Mouse (Mus musculus) ES-Bruce4 (cell line): ENCODE results near the gene Atxn1. TPM values are rescaled to one million over a fixed set of nuclear protein-coding genes. Genes with fewer than 3 reads are reported as not detected.

Experiments used
- H3K27ac ChIP-seq: 2 replicates; pipeline ENCODE4 v1.5.1; 2012; ENCODE audit warnings: low read length, inconsistent platforms; ENCODE audit not compliant: insufficient read depth
- H3K27me3 ChIP-seq: 2 replicates; pipeline ENCODE4 v1.6.1; 2012; ENCODE audit warnings: mild to moderate bottlenecking, low read length, inconsistent platforms; ENCODE audit not compliant: control insufficient read depth, poor library complexity, insufficient read depth, severe bottlenecking
- H3K36me3 ChIP-seq: 2 replicates; pipeline ENCODE4 v1.6.1; 2012; ENCODE audit warnings: inconsistent platforms, mild to moderate bottlenecking, low read length, moderate library complexity; ENCODE audit not compliant: control insufficient read depth, poor library complexity, insufficient read depth, severe bottlenecking
- H3K4me1 ChIP-seq: one replicate; pipeline ENCODE4 v1.8.1; 2011; ENCODE audit warnings: low read length; ENCODE audit not compliant: control insufficient read depth, insufficient read depth
- H3K4me3 ChIP-seq: 2 replicates; pipeline ENCODE4 v1.5.1; 2011; ENCODE audit warnings: low read depth, mild to moderate bottlenecking, low read length
- H3K9ac ChIP-seq: 2 replicates; pipeline ENCODE4 v1.6.1; 2012; ENCODE audit warnings: low read depth, mild to moderate bottlenecking, inconsistent platforms; ENCODE audit not compliant: poor library complexity, severe bottlenecking
- H3K9me3 ChIP-seq: replicated peaks from 2 replicates; pipeline ENCODE4 v1.6.1; 2012; ENCODE audit warnings: mild to moderate bottlenecking, low read length, inconsistent platforms; ENCODE audit not compliant: control insufficient read depth, poor library complexity, insufficient read depth, severe bottlenecking
- CTCF ChIP-seq: IDR thresholded peaks from one replicate; pipeline ENCODE4 v1.8.1; 2011; ENCODE audit warnings: low read depth, low read length
- EP300 ChIP-seq: IDR thresholded peaks from 2 replicates; pipeline ENCODE4 v1.6.1; 2011; ENCODE audit warnings: low read depth, low read length; ENCODE audit not compliant: insufficient read depth
- POLR2A ChIP-seq: IDR thresholded peaks from one replicate; pipeline ENCODE4 v1.8.1; 2011; ENCODE audit warnings: low read length; ENCODE audit not compliant: insufficient read depth
- polyA plus RNA-seq: library from polyadenylated mRNA; stranded (reverse); fragments of >200 nt; gene quantifications from 2 replicates; pipeline ENCODE4 v1.2.4, GENCODE M21; 2011; ENCODE audit warnings: low read depth; ENCODE audit not compliant: missing spikeins, insufficient read depth, insufficient read length

Atxn1 gene
- polyA plus RNA-seq, 1 experiment: 10.1 TPM

GRCm38 (mm10) chr13:45960311-45960965 is 4.4 kb downstream of the Atxn1 start:
- no peak overlapping the region for H3K27ac ChIP-seq
- H3K4me3 ChIP-seq: no peak overlapping the region
- peaks cover 17% of the 10 kb centered on the region for H3K27me3 ChIP-seq
- no peaks in the 10 kb centered on the region for H3K36me3 ChIP-seq
- no peaks in the 10 kb centered on the region for H3K4me1 ChIP-seq
- TF ChIP-seq EP300 (no peak), CTCF (no peak), POLR2A (no peak)
- no peaks in the 10 kb centered on the region for H3K9me3 ChIP-seq
- H3K9ac ChIP-seq: no peak overlapping the region

- Histone ChIP-seq H3K36me3 (no peaks in the 10 kb centered on the region), H3K4me3 (no peak overlapping the region), H3K4me1 (no peaks in the 10 kb centered on the region), H3K27me3 (peaks cover 9% of the 10 kb centered on the region), H3K9me3 (no peaks in the 10 kb centered on the region), H3K27ac (no peak overlapping the region), H3K9ac (no peak overlapping the region)
- no peak for TF ChIP-seq CTCF
- TF ChIP-seq POLR2A: no peak
- TF ChIP-seq EP300: no peak
These were observed 6.5 kb downstream of the Atxn1 start for GRCm38 (mm10) chr13:45958306-45958705.

- H3K36me3 ChIP-seq: no peaks in the 10 kb centered on the region
- peaks cover 6% of the 10 kb centered on the region; the same call in 1 of the 2 replicates for H3K27me3 ChIP-seq
- H3K27ac ChIP-seq: no peak overlapping the region
- no peaks in the 10 kb centered on the region for H3K4me1 ChIP-seq
- H3K9me3 ChIP-seq: no peaks in the 10 kb centered on the region
- TF ChIP-seq CTCF (no peak), POLR2A (no peak), EP300 (no peak)
- no peak overlapping the region for H3K4me3 ChIP-seq
- no peak overlapping the region for H3K9ac ChIP-seq
These were observed 7.2 kb downstream of the Atxn1 start for GRCm38 (mm10) chr13:45957629-45958028.

- Histone ChIP-seq H3K36me3 (no peaks in the 10 kb centered on the region), H3K4me1 (no peaks in the 10 kb centered on the region), H3K9me3 (no peaks in the 10 kb centered on the region), H3K9ac (no peak overlapping the region), H3K4me3 (no peak overlapping the region), H3K27ac (no peak overlapping the region), H3K27me3 (no peaks in the 10 kb centered on the region)
- no peak for TF ChIP-seq EP300
- TF ChIP-seq POLR2A: no peak
- no peak for TF ChIP-seq CTCF
These were observed 8.5 kb downstream of the Atxn1 start for GRCm38 (mm10) chr13:45956287-45956686.

- H3K9ac ChIP-seq: no peak overlapping the region
- no peak overlapping the region for H3K4me3 ChIP-seq
- no peaks in the 10 kb centered on the region for H3K27me3 ChIP-seq
- no peak overlapping the region for H3K27ac ChIP-seq
- TF ChIP-seq EP300 (no peak), CTCF (no peak), POLR2A (no peak)
- no peaks in the 10 kb centered on the region for H3K9me3 ChIP-seq
- H3K36me3 ChIP-seq: no peaks in the 10 kb centered on the region
- H3K4me1 ChIP-seq: no peaks in the 10 kb centered on the region
These were observed 9.3 kb downstream of the Atxn1 start for GRCm38 (mm10) chr13:45955370-45956055.

- Histone ChIP-seq H3K27ac (no peak overlapping the region), H3K9ac (no peak overlapping the region), H3K27me3 (no peaks in the 10 kb centered on the region)
These were observed 11.7 kb downstream of the Atxn1 start for GRCm38 (mm10) chr13:45953098-45953497.

More at GRCm38 (mm10) chr13:45953098-45953497, 11.7 kb downstream of the Atxn1 start:
- H3K4me3 ChIP-seq: no peak overlapping the region
- H3K36me3 ChIP-seq: no peaks in the 10 kb centered on the region
- no peak for TF ChIP-seq CTCF
- no peak for TF ChIP-seq EP300
- TF ChIP-seq POLR2A: no peak
- H3K9me3 ChIP-seq: no peaks in the 10 kb centered on the region
- no peaks in the 10 kb centered on the region for H3K4me1 ChIP-seq
